Mouse (Mus musculus) limb, embryonic 13.5 days (tissue): ENCODE measurements at regions not wholly inside any gene's neighbourhood (a gene's known extent, or its start where the extent isn't known, plus 50 kb on each side); places are given as distances from the start of the nearest gene placed in this dataset.
A peak's percentile ranks its signal among the peaks of the same experiment; 100 is the strongest.

Experiments used
- ATAC-seq: fragments of 200-750 bp; cut with Nextera tagmentation; 2 replicates; pipeline ENCODE4 v1.8.0; 2017; ENCODE audit warnings: low read depth, moderate number of reproducible peaks, moderate TSS enrichment; ENCODE audit not compliant: low FRiP score
- H3K27ac ChIP-seq: fragments of 300-500 bp; sonication (generic); 2 replicates; pipeline ENCODE4 v1.5.1; 2015; ENCODE audit warnings: inconsistent platforms, mild to moderate bottlenecking, moderate library complexity
- H3K27me3 ChIP-seq: fragments of 300-500 bp; sonication (generic); 2 replicates; pipeline ENCODE4 v1.6.1; 2015; ENCODE audit warnings: mild to moderate bottlenecking, inconsistent platforms
- H3K36me3 ChIP-seq: fragments of 300-500 bp; sonication (generic); 2 replicates; pipeline ENCODE4 v1.6.1; 2015; ENCODE audit warnings: inconsistent platforms, mild to moderate bottlenecking, moderate library complexity
- H3K4me1 ChIP-seq: fragments of 300-500 bp; sonication (generic); 2 replicates; pipeline ENCODE4 v1.6.1; 2015; ENCODE audit warnings: inconsistent platforms
- H3K4me2 ChIP-seq: fragments of 300-500 bp; sonication (generic); replicated peaks from 2 replicates; pipeline ENCODE4 v1.6.1; 2015; ENCODE audit warnings: inconsistent platforms, mild to moderate bottlenecking, moderate library complexity
- H3K4me3 ChIP-seq: fragments of 300-500 bp; sonication (generic); 2 replicates; pipeline ENCODE4 v1.5.1; 2015; ENCODE audit warnings: moderate library complexity, mild to moderate bottlenecking, inconsistent platforms
- H3K9ac ChIP-seq: fragments of 300-500 bp; sonication (generic); 2 replicates; pipeline ENCODE4 v1.6.1; 2015; ENCODE audit warnings: mild to moderate bottlenecking, inconsistent platforms
- H3K9me3 ChIP-seq: fragments of 300-500 bp; sonication (generic); 2 replicates; pipeline ENCODE4 v1.6.1; 2016; ENCODE audit warnings: inconsistent platforms
- WGBS: fragments of 180-500 bp; shearing (Covaris S2); methylation state at CpG from one replicate; pipeline ENCODE4 v1.1.7; 2015; 5-methylcytosine and 5-hydroxymethylcytosine counted together

DNA sequence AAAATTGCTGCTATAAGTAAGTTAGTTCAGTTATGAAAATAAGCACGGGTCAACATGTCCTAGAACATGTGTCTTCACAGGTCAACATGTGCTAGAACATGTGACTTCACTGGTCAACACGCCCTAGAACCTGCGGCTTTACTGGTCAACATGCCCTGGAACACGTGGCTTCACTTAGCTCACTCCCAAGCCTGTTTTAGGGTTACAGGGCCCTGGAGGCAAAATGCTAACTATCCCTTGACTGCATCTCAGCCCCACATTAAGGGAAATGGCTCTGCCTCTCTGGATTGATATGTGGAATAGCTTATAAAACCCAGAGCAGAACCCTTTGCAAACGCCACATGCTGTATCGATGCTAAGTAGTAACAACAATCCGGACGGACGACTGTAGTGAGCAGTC is 67.8 kb downstream of the Nkx6-1 start:
- WGBS = 61% methylated on average over 9 of the region's 9 CpGs
- Histone ChIP-seq H3K27ac (no peak overlapping the region), H3K4me1 (peaks cover 7% of the 10 kb centered on the region; the same call in 1 of the 2 replicates), H3K4me3 (no peak overlapping the region), H3K9ac (no peak overlapping the region), H3K4me2 (no peak overlapping the region), H3K9me3 (no peaks in the 10 kb centered on the region), H3K27me3 (no peaks in the 10 kb centered on the region), H3K36me3 (no peaks in the 10 kb centered on the region)
- no peak for ATAC-seq

GRCm38 (mm10) chr5:101591236-101591635 is 73.6 kb downstream of the Nkx6-1 start:
- no peak overlapping the region for H3K27ac ChIP-seq

DNA sequence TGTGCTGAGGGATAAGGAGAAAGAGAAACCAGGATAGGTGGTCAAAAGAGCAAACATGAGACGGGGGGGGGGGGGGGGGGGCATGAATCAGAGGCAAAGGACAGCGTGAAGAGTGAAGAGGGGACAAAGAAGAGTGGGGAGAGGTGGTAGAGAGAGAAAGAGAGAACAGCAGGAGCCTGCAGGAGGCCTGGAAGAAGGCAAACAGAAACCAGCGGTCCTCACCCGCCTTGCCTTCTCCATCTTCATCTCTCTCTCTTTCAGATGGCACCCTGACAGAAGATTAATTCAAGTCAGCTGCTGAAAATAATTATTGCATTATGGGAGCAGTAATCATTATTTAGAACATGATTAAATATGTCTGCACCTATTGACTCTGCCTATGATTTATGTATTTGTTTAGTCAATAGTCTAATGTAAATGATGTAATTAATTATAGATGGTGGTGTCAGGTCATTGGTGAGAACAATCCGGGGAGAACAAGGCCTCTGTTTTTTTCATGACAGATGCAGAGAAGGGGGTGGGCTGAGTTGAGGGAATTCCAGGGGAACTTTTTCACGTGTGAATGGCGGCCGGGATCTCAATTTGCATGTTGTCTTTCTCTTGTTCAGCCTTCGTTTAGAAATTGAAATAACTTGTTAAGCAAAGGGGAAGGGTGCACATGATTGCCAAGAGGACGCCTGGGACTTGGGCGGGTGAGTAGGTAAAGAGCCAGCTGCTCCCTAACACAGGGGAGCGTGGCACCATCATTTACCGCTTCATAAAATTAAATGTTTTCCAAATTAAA is 74.3 kb downstream of the Nkx6-1 start:
- H3K9ac ChIP-seq = no peak overlapping the region
- WGBS = 56% methylated on average over 12 of the region's 13 CpGs
- H3K4me1 ChIP-seq = peaks cover 7% of the 10 kb centered on the region; the same call in 1 of the 2 replicates
- no peaks in the 10 kb centered on the region for H3K9me3 ChIP-seq
- no peaks in the 10 kb centered on the region for H3K27me3 ChIP-seq
- no peak overlapping the region for H3K27ac ChIP-seq
- H3K36me3 ChIP-seq = no peaks in the 10 kb centered on the region
- H3K4me2 ChIP-seq = no peak overlapping the region
- H3K4me3 ChIP-seq = no peak overlapping the region
- ATAC-seq = no peak

More at GRCm38 (mm10) chr5:101591236-101591635, 73.6 kb downstream of the Nkx6-1 start:
- no peak overlapping the region for H3K9ac ChIP-seq
- no peak for ATAC-seq
- no peak overlapping the region for H3K4me2 ChIP-seq
- 78% methylated on average over 5 of the region's 5 CpGs for WGBS
- H3K27me3 ChIP-seq = no peaks in the 10 kb centered on the region
- no peak overlapping the region for H3K4me3 ChIP-seq
- no peaks in the 10 kb centered on the region for H3K36me3 ChIP-seq
- peaks cover 7% of the 10 kb centered on the region; the same call in 1 of the 2 replicates for H3K4me1 ChIP-seq
- H3K9me3 ChIP-seq = no peaks in the 10 kb centered on the region

DNA sequence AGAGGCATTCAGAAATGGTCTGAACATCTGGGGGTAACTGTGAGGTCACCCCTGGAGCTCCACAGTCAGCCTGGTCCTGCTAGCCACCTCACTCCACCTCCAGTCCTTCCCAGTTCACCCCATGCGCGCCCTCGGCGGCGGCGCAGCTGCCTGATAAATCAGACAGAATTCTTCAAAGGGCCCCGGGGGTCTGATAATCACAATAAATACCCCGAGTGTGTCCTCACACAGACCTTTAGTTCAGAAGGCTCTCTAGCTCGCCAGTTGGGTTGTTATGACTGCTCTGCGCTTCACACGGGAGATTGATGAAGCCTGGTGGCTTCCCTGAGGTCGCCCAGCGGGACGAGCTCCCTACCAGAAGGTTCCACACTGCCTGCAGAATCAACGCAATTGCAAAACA is 91.8 kb downstream of the Nkx6-1 start:
- H3K9ac ChIP-seq = no peak overlapping the region

DNA sequence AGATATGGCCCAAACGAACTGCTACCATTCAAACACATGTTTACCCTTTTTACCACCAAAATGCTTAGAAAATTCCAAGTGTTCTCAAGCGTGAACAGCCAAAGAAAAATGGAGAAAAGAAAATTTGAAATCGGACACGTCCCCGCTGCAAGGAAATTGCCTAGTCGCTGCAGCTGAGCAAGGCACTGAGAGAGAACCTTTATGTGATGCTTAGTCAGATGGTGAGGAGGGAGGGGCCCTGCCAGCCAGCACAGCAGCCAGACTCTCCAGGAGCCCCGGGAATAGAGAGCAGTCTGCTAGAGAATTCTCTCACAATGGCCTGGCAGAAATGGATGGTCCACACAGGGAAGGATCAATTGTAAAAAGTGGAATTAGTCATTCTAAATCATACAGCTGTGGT is 99.0 kb downstream of the Nkx6-1 start:
- no peak for ATAC-seq
- Histone ChIP-seq H3K27me3 (no peaks in the 10 kb centered on the region), H3K36me3 (no peaks in the 10 kb centered on the region), H3K27ac (no peak overlapping the region), H3K4me1 (no peaks in the 10 kb centered on the region), H3K9me3 (no peaks in the 10 kb centered on the region), H3K4me3 (no peak overlapping the region), H3K9ac (no peak overlapping the region), H3K4me2 (no peak overlapping the region)
- 42% methylated on average over 7 of the region's 7 CpGs for WGBS

More for the DNA sequence above, 91.8 kb downstream of the Nkx6-1 start:
- Histone ChIP-seq H3K36me3 (no peaks in the 10 kb centered on the region), H3K4me1 (no peaks in the 10 kb centered on the region), H3K27me3 (peaks cover 22% of the 10 kb centered on the region), H3K9me3 (no peaks in the 10 kb centered on the region), H3K4me3 (no peak overlapping the region), H3K27ac (no peak overlapping the region), H3K4me2 (no peak overlapping the region)
- WGBS = 67% methylated on average over 15 of the region's 15 CpGs
- no peak for ATAC-seq

DNA sequence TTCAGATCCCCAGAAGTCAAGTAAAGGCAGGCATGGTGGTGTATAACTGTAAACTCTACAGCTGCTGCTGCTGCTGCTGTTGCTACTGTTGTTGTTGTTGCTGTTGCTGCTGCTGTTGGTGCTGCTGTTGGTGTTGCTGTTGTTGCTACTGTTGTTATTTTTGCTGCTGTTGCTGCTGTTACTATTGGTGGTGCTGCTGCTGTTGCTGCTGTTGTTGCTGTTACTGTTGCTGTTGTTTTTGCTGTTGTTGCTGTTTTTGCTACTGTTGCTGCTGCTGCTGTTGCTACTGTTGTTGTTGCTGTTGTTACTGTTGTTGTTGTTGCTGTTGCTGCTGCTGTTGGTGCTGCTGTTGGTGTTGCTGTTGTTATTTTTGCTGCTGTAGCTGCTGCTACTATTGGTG is 104.4 kb downstream of the Nkx6-1 start:
- Histone ChIP-seq H3K27ac (no peak overlapping the region), H3K36me3 (no peaks in the 10 kb centered on the region), H3K27me3 (no peaks in the 10 kb centered on the region), H3K9me3 (no peaks in the 10 kb centered on the region), H3K4me3 (no peak overlapping the region), H3K9ac (no peak overlapping the region), H3K4me2 (no peak overlapping the region), H3K4me1 (peaks cover 11% of the 10 kb centered on the region)
- no peak for ATAC-seq

DNA sequence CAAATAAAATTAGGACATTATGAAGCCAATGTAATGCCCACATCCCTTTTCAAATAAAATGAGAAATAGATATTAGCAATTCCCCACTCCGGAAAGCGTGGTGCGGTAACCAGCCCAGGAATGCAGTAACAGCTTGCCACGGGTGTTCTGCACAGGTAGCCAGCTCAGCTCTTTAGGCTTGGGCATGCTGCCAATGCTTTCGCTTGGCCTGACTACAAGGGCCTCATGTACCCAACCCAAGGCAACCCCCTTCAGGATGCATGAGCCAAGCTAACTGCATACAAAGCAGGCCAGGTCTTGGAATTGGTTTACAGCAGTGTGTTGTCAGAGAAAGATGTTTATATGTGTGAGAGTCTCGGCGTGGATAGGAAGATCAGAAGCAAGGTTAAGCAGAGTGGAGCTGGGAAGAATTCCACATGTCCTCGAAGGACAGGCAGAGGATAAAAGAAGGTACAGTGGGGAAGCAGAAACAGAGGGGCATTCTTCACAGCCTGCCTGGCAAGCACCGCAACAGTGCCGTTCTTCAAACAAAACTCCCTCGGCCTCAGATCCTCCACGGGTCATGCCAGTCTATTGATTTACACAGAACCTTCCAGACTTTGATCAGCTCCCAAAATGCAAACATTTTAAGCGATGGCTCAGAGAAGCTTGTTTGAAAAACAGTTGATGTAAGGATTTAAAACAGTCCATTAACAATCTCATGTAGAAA is 106.4 kb downstream of the Nkx6-1 start:
- H3K27ac ChIP-seq = peak overlapping the region; percentile 33; the same call in 1 of the 2 replicates
- no peak overlapping the region for H3K9ac ChIP-seq
- H3K4me2 ChIP-seq = no peak overlapping the region
- H3K36me3 ChIP-seq = no peaks in the 10 kb centered on the region
- no peak overlapping the region for H3K4me3 ChIP-seq
- WGBS = 61% methylated on average over 13 of the region's 13 CpGs
- H3K9me3 ChIP-seq = no peaks in the 10 kb centered on the region
- peak; percentile 79; the same call in 1 of the 2 replicates for ATAC-seq
- H3K4me1 ChIP-seq = peaks cover 11% of the 10 kb centered on the region
- no peaks in the 10 kb centered on the region for H3K27me3 ChIP-seq

DNA sequence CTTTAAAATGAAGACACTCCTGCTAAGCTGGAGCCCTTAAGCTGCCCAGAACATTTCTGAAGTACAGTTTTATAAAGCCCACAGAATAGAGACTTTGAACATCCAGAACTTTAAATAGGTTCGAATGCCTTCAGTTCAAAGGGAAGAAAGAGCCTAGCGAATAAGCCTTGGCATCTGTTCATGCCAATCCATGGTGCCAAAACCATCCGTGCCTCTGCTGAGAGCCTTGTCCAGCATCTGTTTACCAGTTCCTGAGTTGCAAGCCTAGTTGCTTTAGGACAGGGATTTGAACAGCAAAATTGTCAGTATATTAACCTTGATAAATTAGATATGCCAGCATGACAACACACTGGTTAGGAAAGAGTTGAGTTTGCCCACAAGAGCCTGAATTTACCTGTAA is 107.6 kb downstream of the Nkx6-1 start:
- Histone ChIP-seq H3K4me2 (no peak overlapping the region), H3K27me3 (no peaks in the 10 kb centered on the region), H3K4me1 (peaks cover 11% of the 10 kb centered on the region), H3K9me3 (no peaks in the 10 kb centered on the region), H3K27ac (no peak overlapping the region), H3K4me3 (no peak overlapping the region), H3K36me3 (no peaks in the 10 kb centered on the region), H3K9ac (no peak overlapping the region)
- no peak for ATAC-seq
- 86% methylated on average over 3 of the region's 3 CpGs for WGBS

GRCm38 (mm10) chr5:101543326-101543725 is 121.5 kb downstream of the Nkx6-1 start:
- 12% methylated on average over 13 of the region's 13 CpGs for WGBS
- H3K36me3 ChIP-seq = no peaks in the 10 kb centered on the region
- no peak overlapping the region for H3K9ac ChIP-seq
- no peaks in the 10 kb centered on the region for H3K9me3 ChIP-seq
- no peak overlapping the region for H3K4me3 ChIP-seq
- no peak overlapping the region; the same call in 1 of the 2 replicates for H3K4me2 ChIP-seq
- H3K27ac ChIP-seq = no peak overlapping the region
- H3K27me3 ChIP-seq = peaks cover 61% of the 10 kb centered on the region
- ATAC-seq = no peak
- peaks cover 18% of the 10 kb centered on the region for H3K4me1 ChIP-seq

GRCm38 (mm10) chr5:101539818-101540217 is 125.0 kb downstream of the Nkx6-1 start:
- Histone ChIP-seq H3K36me3 (no peaks in the 10 kb centered on the region), H3K9me3 (no peaks in the 10 kb centered on the region), H3K4me3 (no peak overlapping the region), H3K27ac (no peak overlapping the region), H3K4me2 (no peak overlapping the region), H3K27me3 (peaks cover 78% of the 10 kb centered on the region), H3K4me1 (peaks cover 27% of the 10 kb centered on the region), H3K9ac (no peak overlapping the region)
- WGBS = 47% methylated on average over 1 of the region's 1 CpGs
- no peak for ATAC-seq

DNA sequence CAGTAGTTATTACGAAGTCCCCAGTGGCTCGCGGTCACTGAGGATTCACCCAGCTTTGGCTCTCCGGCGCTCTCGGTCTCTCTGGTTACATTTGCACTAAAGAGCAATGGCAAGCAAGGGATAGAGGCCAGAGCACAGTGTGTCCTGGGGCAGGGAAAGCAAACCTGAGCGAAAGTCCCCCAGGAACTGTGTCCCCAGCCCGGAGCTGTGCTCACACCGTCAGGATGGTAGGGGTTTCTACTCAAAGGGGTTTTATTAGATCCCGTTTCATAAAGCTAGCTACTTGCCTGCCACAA is 125.6 kb downstream of the Nkx6-1 start:
- no peaks in the 10 kb centered on the region for H3K36me3 ChIP-seq
- peak overlapping the region; percentile 19; the same call in 1 of the 2 replicates for H3K4me3 ChIP-seq
- H3K27ac ChIP-seq = no peak overlapping the region
- H3K9me3 ChIP-seq = no peaks in the 10 kb centered on the region
- peaks cover 27% of the 10 kb centered on the region for H3K4me1 ChIP-seq
- WGBS = 6% methylated on average over 10 of the region's 10 CpGs
- ATAC-seq = no peak
- H3K4me2 ChIP-seq = peak overlapping the region; percentile 64
- peaks cover 72% of the 10 kb centered on the region for H3K27me3 ChIP-seq
- H3K9ac ChIP-seq = no peak overlapping the region

GRCm38 (mm10) chr5:101538410-101539253 is 126.2 kb downstream of the Nkx6-1 start:
- WGBS = 3% methylated on average over 24 of the region's 24 CpGs
- peak overlapping the region; percentile 34 for H3K4me3 ChIP-seq

More at GRCm38 (mm10) chr5:101538410-101539253, 126.2 kb downstream of the Nkx6-1 start:
- H3K27ac ChIP-seq = no peak overlapping the region
- H3K9ac ChIP-seq = no peak overlapping the region
- ATAC-seq = no peak
- H3K9me3 ChIP-seq = no peaks in the 10 kb centered on the region
- peaks cover 69% of the 10 kb centered on the region for H3K27me3 ChIP-seq
- no peaks in the 10 kb centered on the region for H3K36me3 ChIP-seq
- peaks cover 24% of the 10 kb centered on the region for H3K4me1 ChIP-seq
- H3K4me2 ChIP-seq = peak overlapping the region; percentile 64
